Mouse (Mus musculus): ENCODE data around the gene Epha6. TPM values are rescaled to one million over a fixed set of nuclear protein-coding genes. Genes with fewer than 3 reads are reported as not detected.

The Epha6 gene
- polyA plus RNA-seq, 1 experiment from 2014 or later, result 0.19 TPM

- WGBS, result 90% methylated on average over 13 of the region's 13 CpGs
- H3K4me1 ChIP-seq (ENCODE audit: control insufficient read depth in 2 of 2, insufficient read depth in 2 of 2, low read length in 2 of 2), result no peaks in the 10 kb centered on the region
- H3K27me3 ChIP-seq (ENCODE audit: control insufficient read depth, insufficient read depth, low read length), result no peaks in the 10 kb centered on the region
- no peak overlapping the region for H3K4me2 ChIP-seq (ENCODE audit: low read length)
- no peak overlapping the region for H3K27ac ChIP-seq (replicated peaks in 1 of 2; ENCODE audit: control insufficient read depth in 1 of 2, insufficient read depth in 1 of 2, low read depth in 2 of 2, low read length in 2 of 2)
- no peak overlapping the region for H3K4me3 ChIP-seq (ENCODE audit: control insufficient read depth in 1 of 2, insufficient read depth in 1 of 2, low read depth in 1 of 2, low read length in 2 of 2)
- no peak overlapping the region for H3K9ac ChIP-seq (ENCODE audit: low read length)
- ATAC-seq (ENCODE audit: insufficient number of reproducible peaks, insufficient read depth, low FRiP score, low read depth), result no peak
- H3K36me3 ChIP-seq (ENCODE audit: control insufficient read depth, insufficient read depth, low read length), result no peaks in the 10 kb centered on the region
- no peaks in the 10 kb centered on the region for H3K9me3 ChIP-seq (ENCODE audit: control insufficient read depth, low read length)
Observed at GRCm38 (mm10) chr16:59880073-59880472, 725.3 kb downstream of the Epha6 start.

- 72% methylated on average over 3 of the region's 3 CpGs for WGBS
- no peak overlapping the region for H3K4me3 ChIP-seq (ENCODE audit: control insufficient read depth in 1 of 2, insufficient read depth in 1 of 2, low read depth in 1 of 2, low read length in 2 of 2)
- no peak for ATAC-seq (ENCODE audit: insufficient number of reproducible peaks, insufficient read depth, low FRiP score, low read depth)
Observed at GRCm38 (mm10) chr16:59871792-59872191, 733.5 kb downstream of the Epha6 start.

DNA sequence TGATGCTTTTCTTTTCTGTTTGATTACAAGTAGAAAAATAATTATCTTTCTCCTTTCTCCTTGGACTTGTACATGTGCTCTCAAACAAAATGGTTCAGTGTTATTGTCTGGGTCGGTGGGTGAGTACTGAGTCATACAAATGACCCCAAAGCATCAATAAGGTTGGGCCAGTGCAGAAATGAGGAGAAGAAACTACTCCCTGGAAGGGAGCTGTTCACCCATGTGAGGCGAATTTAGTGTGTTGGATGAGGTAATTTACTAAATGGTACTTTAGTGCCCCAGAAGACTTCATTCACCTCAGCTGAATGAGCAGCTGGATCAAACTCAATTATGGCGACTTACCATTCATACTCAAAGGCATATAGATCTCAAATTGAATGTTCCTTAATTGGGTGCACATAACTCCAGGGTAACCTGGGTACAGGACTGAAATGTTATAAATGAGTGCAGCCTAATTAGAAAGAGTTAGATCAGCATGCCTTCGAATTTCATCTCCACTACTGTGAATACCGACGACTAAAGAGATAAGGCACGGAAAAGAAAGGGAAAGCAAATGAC, 751.1 kb downstream of the Epha6 start:
- Histone ChIP-seq H3K9ac (ENCODE audit: low read length) (no peak overlapping the region), H3K4me3 (ENCODE audit: control insufficient read depth in 1 of 2, insufficient read depth in 1 of 2, low read depth in 1 of 2, low read length in 2 of 2) (no peak overlapping the region), H3K27me3 (ENCODE audit: control insufficient read depth, insufficient read depth, low read length) (no peaks in the 10 kb centered on the region), H3K27ac (replicated peaks in 1 of 2; ENCODE audit: control insufficient read depth in 1 of 2, insufficient read depth in 1 of 2, low read depth in 2 of 2, low read length in 2 of 2) (no peak overlapping the region), H3K4me1 (ENCODE audit: control insufficient read depth in 2 of 2, insufficient read depth in 2 of 2, low read length in 2 of 2) (no peaks in the 10 kb centered on the region), H3K4me2 (ENCODE audit: low read length) (no peak overlapping the region), H3K36me3 (ENCODE audit: control insufficient read depth, insufficient read depth, low read length) (no peaks in the 10 kb centered on the region), H3K9me3 (ENCODE audit: control insufficient read depth, low read length) (no peaks in the 10 kb centered on the region)
- WGBS, result 57% methylated on average over 7 of the region's 7 CpGs
- no peak for ATAC-seq (ENCODE audit: insufficient number of reproducible peaks, insufficient read depth, low FRiP score, low read depth)

More at GRCm38 (mm10) chr16:59871792-59872191, 733.5 kb downstream of the Epha6 start:
- Histone ChIP-seq H3K36me3 (ENCODE audit: control insufficient read depth, insufficient read depth, low read length) (no peaks in the 10 kb centered on the region), H3K4me2 (ENCODE audit: low read length) (no peak overlapping the region), H3K9me3 (ENCODE audit: control insufficient read depth, low read length) (no peaks in the 10 kb centered on the region), H3K27ac (replicated peaks in 1 of 2; ENCODE audit: control insufficient read depth in 1 of 2, insufficient read depth in 1 of 2, low read depth in 2 of 2, low read length in 2 of 2) (no peak overlapping the region), H3K9ac (ENCODE audit: low read length) (no peak overlapping the region), H3K27me3 (ENCODE audit: control insufficient read depth, insufficient read depth, low read length) (no peaks in the 10 kb centered on the region), H3K4me1 (ENCODE audit: control insufficient read depth in 2 of 2, insufficient read depth in 2 of 2, low read length in 2 of 2) (no peaks in the 10 kb centered on the region)

GRCm38 (mm10) chr16:59852689-59853088, 752.6 kb downstream of the Epha6 start:
- no peak overlapping the region for H3K27ac ChIP-seq (replicated peaks in 1 of 2; ENCODE audit: control insufficient read depth in 1 of 2, insufficient read depth in 1 of 2, low read depth in 2 of 2, low read length in 2 of 2)
- no peak for ATAC-seq (ENCODE audit: insufficient number of reproducible peaks, insufficient read depth, low FRiP score, low read depth)
- H3K4me1 ChIP-seq (ENCODE audit: control insufficient read depth in 2 of 2, insufficient read depth in 2 of 2, low read length in 2 of 2), result no peaks in the 10 kb centered on the region
- H3K9ac ChIP-seq (ENCODE audit: low read length), result no peak overlapping the region
- no peaks in the 10 kb centered on the region for H3K36me3 ChIP-seq (ENCODE audit: control insufficient read depth, insufficient read depth, low read length)
- no peak overlapping the region for H3K4me3 ChIP-seq (ENCODE audit: control insufficient read depth in 1 of 2, insufficient read depth in 1 of 2, low read depth in 1 of 2, low read length in 2 of 2)
- H3K9me3 ChIP-seq (ENCODE audit: control insufficient read depth, low read length), result no peaks in the 10 kb centered on the region
- WGBS, result 75% methylated on average over 2 of the region's 2 CpGs
- H3K27me3 ChIP-seq (ENCODE audit: control insufficient read depth, insufficient read depth, low read length), result no peaks in the 10 kb centered on the region
- H3K4me2 ChIP-seq (ENCODE audit: low read length), result no peak overlapping the region

DNA sequence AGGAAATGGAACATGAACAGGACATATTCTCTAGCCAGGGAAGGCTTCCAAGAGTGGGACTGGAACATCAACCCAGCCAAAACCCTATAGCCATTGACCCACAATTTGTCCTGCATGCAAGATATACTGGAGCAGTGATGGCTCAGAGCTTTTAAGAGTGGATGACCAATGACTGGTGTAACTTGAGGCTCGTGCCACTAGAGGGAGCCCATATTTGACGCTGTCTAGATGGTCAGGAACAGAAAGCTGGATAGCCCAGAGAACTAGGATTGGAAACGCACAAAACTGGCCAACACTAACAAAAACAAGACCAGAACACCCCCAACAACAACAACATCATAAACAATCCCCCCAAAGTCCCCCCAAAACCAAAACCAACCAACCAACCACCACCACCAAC, 758.8 kb downstream of the Epha6 start:
- Histone ChIP-seq H3K27me3 (ENCODE audit: control insufficient read depth, insufficient read depth, low read length) (no peaks in the 10 kb centered on the region), H3K36me3 (ENCODE audit: control insufficient read depth, insufficient read depth, low read length) (no peaks in the 10 kb centered on the region), H3K4me1 (ENCODE audit: control insufficient read depth in 2 of 2, insufficient read depth in 2 of 2, low read length in 2 of 2) (no peaks in the 10 kb centered on the region), H3K27ac (replicated peaks in 1 of 2; ENCODE audit: control insufficient read depth in 1 of 2, insufficient read depth in 1 of 2, low read depth in 2 of 2, low read length in 2 of 2) (no peak overlapping the region), H3K9ac (ENCODE audit: low read length) (no peak overlapping the region), H3K4me3 (ENCODE audit: control insufficient read depth in 1 of 2, insufficient read depth in 1 of 2, low read depth in 1 of 2, low read length in 2 of 2) (no peak overlapping the region), H3K4me2 (ENCODE audit: low read length) (no peak overlapping the region), H3K9me3 (ENCODE audit: control insufficient read depth, low read length) (no peaks in the 10 kb centered on the region)
- 17% methylated on average over 3 of the region's 3 CpGs for WGBS
- no peak for ATAC-seq (ENCODE audit: insufficient number of reproducible peaks, insufficient read depth, low FRiP score, low read depth)

DNA sequence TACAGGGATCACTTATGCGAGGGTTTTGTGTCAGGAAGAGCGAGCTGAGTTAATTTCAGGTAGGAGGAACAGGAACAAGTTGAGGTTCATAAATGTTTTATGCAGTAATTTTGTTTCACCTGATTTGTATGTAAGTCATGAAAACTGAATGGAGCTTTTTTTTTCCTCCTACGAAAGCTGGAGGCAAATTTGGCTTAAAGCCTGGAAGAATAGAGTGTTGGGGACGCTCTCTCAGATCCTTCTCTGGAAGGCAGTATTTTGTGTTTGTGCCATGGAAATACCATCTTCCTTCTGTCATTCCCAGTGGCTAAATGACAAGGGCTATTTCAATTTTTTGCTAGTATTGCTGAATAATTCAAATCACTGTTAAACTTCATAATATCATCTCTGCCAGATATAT, 768.6 kb downstream of the Epha6 start:
- H3K27ac ChIP-seq (replicated peaks in 1 of 2; ENCODE audit: control insufficient read depth in 1 of 2, insufficient read depth in 1 of 2, low read depth in 2 of 2, low read length in 2 of 2), result no peak overlapping the region
- no peaks in the 10 kb centered on the region for H3K9me3 ChIP-seq (ENCODE audit: control insufficient read depth, low read length)
- WGBS, result 85% methylated on average over 4 of the region's 4 CpGs
- no peaks in the 10 kb centered on the region for H3K36me3 ChIP-seq (ENCODE audit: control insufficient read depth, insufficient read depth, low read length)
- no peaks in the 10 kb centered on the region for H3K27me3 ChIP-seq (ENCODE audit: control insufficient read depth, insufficient read depth, low read length)
- H3K9ac ChIP-seq (ENCODE audit: low read length), result no peak overlapping the region
- no peak overlapping the region for H3K4me3 ChIP-seq (ENCODE audit: control insufficient read depth in 1 of 2, insufficient read depth in 1 of 2, low read depth in 1 of 2, low read length in 2 of 2)
- H3K4me2 ChIP-seq (ENCODE audit: low read length), result no peak overlapping the region
- no peak for ATAC-seq (ENCODE audit: insufficient number of reproducible peaks, insufficient read depth, low FRiP score, low read depth)
- H3K4me1 ChIP-seq (ENCODE audit: control insufficient read depth in 2 of 2, insufficient read depth in 2 of 2, low read length in 2 of 2), result no peaks in the 10 kb centered on the region

DNA sequence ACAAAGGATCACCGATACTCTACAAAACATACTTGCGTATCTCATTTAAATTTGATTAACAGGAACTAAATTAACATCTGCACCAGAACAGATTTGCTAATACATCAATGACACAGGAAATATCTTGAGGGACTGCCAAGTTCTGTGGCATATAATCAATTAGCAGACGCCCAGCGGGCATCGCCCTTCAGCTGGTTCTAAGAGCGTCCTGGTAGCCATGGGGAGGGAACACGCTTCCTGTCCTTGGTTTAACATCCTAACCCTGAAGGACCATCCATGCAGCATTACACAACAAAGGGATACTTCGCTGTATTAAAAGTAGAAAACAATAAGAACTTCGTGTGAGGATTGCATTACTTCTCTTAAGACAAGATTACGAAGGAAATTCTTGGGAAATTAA, 769.0 kb downstream of the Epha6 start:
- Histone ChIP-seq H3K9ac (ENCODE audit: low read length) (no peak overlapping the region), H3K36me3 (ENCODE audit: control insufficient read depth, insufficient read depth, low read length) (no peaks in the 10 kb centered on the region), H3K4me3 (ENCODE audit: control insufficient read depth in 1 of 2, insufficient read depth in 1 of 2, low read depth in 1 of 2, low read length in 2 of 2) (no peak overlapping the region), H3K4me1 (ENCODE audit: control insufficient read depth in 2 of 2, insufficient read depth in 2 of 2, low read length in 2 of 2) (no peaks in the 10 kb centered on the region), H3K9me3 (ENCODE audit: control insufficient read depth, low read length) (no peaks in the 10 kb centered on the region), H3K27me3 (ENCODE audit: control insufficient read depth, insufficient read depth, low read length) (no peaks in the 10 kb centered on the region), H3K27ac (replicated peaks in 1 of 2; ENCODE audit: control insufficient read depth in 1 of 2, insufficient read depth in 1 of 2, low read depth in 2 of 2, low read length in 2 of 2) (no peak overlapping the region), H3K4me2 (ENCODE audit: low read length) (no peak overlapping the region)
- WGBS, result 86% methylated on average over 10 of the region's 10 CpGs
- ATAC-seq (ENCODE audit: insufficient number of reproducible peaks, insufficient read depth, low FRiP score, low read depth), result no peak

DNA sequence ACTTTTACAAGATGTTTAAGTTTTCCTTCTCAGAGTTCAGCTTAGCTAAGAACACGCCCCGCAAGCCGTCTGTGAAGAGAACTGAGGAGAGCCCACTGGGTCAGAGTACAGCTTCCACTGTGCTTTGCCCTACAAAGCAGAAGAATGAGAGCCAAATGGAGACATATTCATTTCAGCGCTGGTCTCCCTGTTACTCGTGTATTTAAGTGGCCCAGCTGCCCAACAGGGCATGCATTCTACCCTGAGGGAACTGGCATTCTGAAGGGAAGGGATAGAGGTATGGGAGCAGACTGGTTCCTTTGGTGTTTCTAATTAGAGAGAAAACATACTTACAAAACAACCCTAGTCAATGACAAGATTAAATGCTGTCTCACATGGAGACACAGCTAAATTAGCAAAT, 772.9 kb downstream of the Epha6 start:
- H3K27ac ChIP-seq (replicated peaks in 1 of 2; ENCODE audit: control insufficient read depth in 1 of 2, insufficient read depth in 1 of 2, low read depth in 2 of 2, low read length in 2 of 2), result no peak overlapping the region
- no peaks in the 10 kb centered on the region for H3K4me1 ChIP-seq (ENCODE audit: control insufficient read depth in 2 of 2, insufficient read depth in 2 of 2, low read length in 2 of 2)
- no peak overlapping the region for H3K4me3 ChIP-seq (ENCODE audit: control insufficient read depth in 1 of 2, insufficient read depth in 1 of 2, low read depth in 1 of 2, low read length in 2 of 2)
- no peak for ATAC-seq (ENCODE audit: insufficient number of reproducible peaks, insufficient read depth, low FRiP score, low read depth)
- H3K36me3 ChIP-seq (ENCODE audit: control insufficient read depth, insufficient read depth, low read length), result no peaks in the 10 kb centered on the region
- no peaks in the 10 kb centered on the region for H3K9me3 ChIP-seq (ENCODE audit: control insufficient read depth, low read length)
- no peaks in the 10 kb centered on the region for H3K27me3 ChIP-seq (ENCODE audit: control insufficient read depth, insufficient read depth, low read length)
- H3K9ac ChIP-seq (ENCODE audit: low read length), result no peak overlapping the region
- H3K4me2 ChIP-seq (ENCODE audit: low read length), result no peak overlapping the region
- WGBS, result 76% methylated on average over 5 of the region's 5 CpGs
